10 mouse cellular contexts compared by ENCODE assay signal in the genomic region with DNA sequence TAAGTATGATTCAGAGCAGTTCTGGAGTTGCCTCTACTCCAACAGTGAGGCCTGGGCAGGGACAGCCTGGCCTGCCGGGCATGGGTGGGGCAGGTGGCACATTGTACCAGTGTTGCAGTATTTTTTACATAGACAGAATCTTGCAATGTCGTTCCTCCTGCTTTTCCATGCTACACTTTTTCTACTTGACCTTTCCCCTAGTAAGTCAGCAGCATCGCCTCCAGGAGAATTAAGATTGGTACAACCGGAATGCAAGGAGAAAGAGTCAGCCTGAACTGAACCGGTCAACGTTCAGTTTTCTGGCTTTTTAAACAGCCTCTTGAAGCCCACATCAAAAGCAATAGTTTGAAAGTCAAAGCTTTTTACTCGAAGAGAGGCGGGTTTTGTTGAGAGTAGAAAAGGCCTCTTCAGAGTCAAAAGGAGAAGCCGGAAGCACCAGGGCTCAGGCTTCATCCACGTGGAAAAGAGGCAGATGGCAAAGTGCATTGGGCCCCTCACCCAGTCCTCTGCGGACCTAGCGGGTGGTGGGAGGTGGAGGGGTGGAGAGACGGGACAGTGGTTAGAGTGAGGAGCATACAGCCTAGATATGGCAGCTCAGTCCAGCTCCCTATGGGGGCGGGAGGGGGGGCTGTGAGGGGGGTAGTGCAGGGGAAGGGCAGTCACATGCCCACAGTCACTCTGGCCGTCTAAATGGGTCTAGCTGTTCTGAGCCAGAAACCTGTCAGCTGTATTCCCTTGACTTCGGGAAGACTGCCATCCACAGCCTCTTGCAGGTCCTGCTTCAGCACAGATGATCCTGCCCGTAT. TPM values are rescaled to one million over a fixed set of nuclear protein-coding genes. Genes with fewer than 3 reads are reported as not detected.
DNase-seq lines count a peak whose midpoint lies in the region; ATAC-seq lines count a peak whose summit lies in the region.
"Had no signal": no experiment of that assay in that cellular context is flagged by ENCODE, and none has a peak within 500 bp of the region (broad histone marks: within the 10 kb centered on the region; RNA-seq: fewer than 3 reads in every experiment).

No protein-coding gene starts in this region.

- WGBS in hindbrain, embryonic 13.5 days = 32% methylated on average over 17 of the region's 17 CpGs
- WGBS in midbrain, embryonic 14.5 days = 35% methylated on average over 17 of the region's 17 CpGs

- H3K27me3 ChIP-seq in hindbrain, embryonic 13.5 days = no peaks in the 10 kb centered on the region
- H3K27me3 ChIP-seq in midbrain, embryonic 14.5 days (ENCODE audit: control insufficient read depth, insufficient read depth, low read length) = no peaks in the 10 kb centered on the region

- peak; percentile 56 to 71 for DNase-seq in heart, adult 18-20 months
- no peak for DNase-seq in heart, postnatal 25 days (ENCODE audit: low spot score)
- DNase-seq in embryo, embryonic 10.5 days (ENCODE audit: low spot score) = peak; percentile 36
- peak; percentile 32 for DNase-seq in midbrain, embryonic 14.5 days
- DNase-seq in spleen, adult 12 weeks (ENCODE audit: low spot score) = no peak
- DNase-seq in gastrocnemius, postnatal 10 days = no peak
- DNase-seq in ovary, adult 18-20 months (ENCODE audit: low spot score) = no peak
- DNase-seq: adrenal gland, postnatal 36 days; lung, adult 18-20 months had no signal

- peak; percentile 49; the same call in 1 of the 2 replicates for ATAC-seq in hindbrain, embryonic 13.5 days (ENCODE audit: low FRiP score)
- peak; percentile 37; the same call in 1 of the 2 replicates for ATAC-seq in midbrain, embryonic 14.5 days (ENCODE audit: low FRiP score, low TSS enrichment)

- no peak overlapping the region for H3K4me2 ChIP-seq in hindbrain, embryonic 13.5 days
- no peak overlapping the region for H3K4me2 ChIP-seq in midbrain, embryonic 14.5 days (ENCODE audit: low read length)

- no peaks in the 10 kb centered on the region for H3K36me3 ChIP-seq in hindbrain, embryonic 13.5 days
- H3K36me3 ChIP-seq in midbrain, embryonic 14.5 days (ENCODE audit: control insufficient read depth, insufficient read depth, low read length) = no peaks in the 10 kb centered on the region

- peaks cover 14% of the 10 kb centered on the region for H3K4me1 ChIP-seq in hindbrain, embryonic 13.5 days (replicated peaks)
- H3K4me1 ChIP-seq in midbrain, embryonic 14.5 days (ENCODE audit: control insufficient read depth, insufficient read depth, low read length) = no peaks in the 10 kb centered on the region

- H3K27ac ChIP-seq in hindbrain, embryonic 13.5 days = no peak overlapping the region
- no peak overlapping the region for H3K27ac ChIP-seq in midbrain, embryonic 14.5 days (replicated peaks; ENCODE audit: low read depth, low read length)

- H3K9ac ChIP-seq in hindbrain, embryonic 13.5 days = no peak overlapping the region
- no peak overlapping the region for H3K9ac ChIP-seq in midbrain, embryonic 14.5 days (replicated peaks; ENCODE audit: low read length)

- no peak overlapping the region for H3K4me3 ChIP-seq in hindbrain, embryonic 13.5 days
- H3K4me3 ChIP-seq in midbrain, embryonic 14.5 days (replicated peaks; ENCODE audit: low read depth, low read length) = no peak overlapping the region

- intact Hi-C loops in heart, postnatal 25 days (cut with DNase I) = no loop called here

- no peaks in the 10 kb centered on the region for H3K9me3 ChIP-seq in hindbrain, embryonic 13.5 days
- no peaks in the 10 kb centered on the region for H3K9me3 ChIP-seq in midbrain, embryonic 14.5 days (ENCODE audit: control insufficient read depth, low read length)

RNA-seq across cellular contexts. Expression of a gene that starts 11.0 kb away (rescaled TPM):
- total RNA-seq in heart, adult 18-20 months (2021) = 1 to 10 TPM; 7.5 to 8.8 TPM
- total RNA-seq in heart, postnatal 25 days (2021) = 10 to 100 TPM in 1 of 2 experiments, 1 to 10 TPM in 1; 9.6 to 13.0 TPM
- polyA plus RNA-seq in hindbrain, embryonic 13.5 days (2015; fragmentation: Nextera tagmentation; extraction: Ambion mirVana) = 3.0 and 3.9 TPM in 2 replicates
- 1.4 and 3.2 TPM in 2 replicates for polyA plus RNA-seq in midbrain, embryonic 14.5 days (2014; fragmentation: Nextera tagmentation; extraction: Ambion mirVana)
- 1 to 10 TPM; 6.3 to 9.9 TPM for total RNA-seq in gastrocnemius, postnatal 10 days (2021)

RNA-seq across cellular contexts. Expression of a gene that starts 23.8 kb away (rescaled TPM):
- 10 to 100 TPM; 36.8 to 45.1 TPM for total RNA-seq in heart, adult 18-20 months (2021)
- total RNA-seq in heart, postnatal 25 days (2021) = 10 to 100 TPM; 48.7 to 49.7 TPM
- 60.3 and 62.1 TPM in 2 replicates for polyA plus RNA-seq in hindbrain, embryonic 13.5 days (2015; fragmentation: Nextera tagmentation; extraction: Ambion mirVana)
- polyA plus RNA-seq in midbrain, embryonic 14.5 days (2014; fragmentation: Nextera tagmentation; extraction: Ambion mirVana) = 73.5 and 77.4 TPM in 2 replicates
- 10 to 100 TPM; 27.0 to 36.0 TPM for total RNA-seq in gastrocnemius, postnatal 10 days (2021)

Comparison
In these comparisons a context has a peak if more than half of its experiments do, and no peak if none do; other contexts are left out.
1. DNase-seq: peak in heart, adult 18-20 months (2 of 2), embryo, embryonic 10.5 days (single experiment) and midbrain, embryonic 14.5 days (single experiment); none in heart, postnatal 25 days (single experiment), spleen, adult 12 weeks (single experiment), gastrocnemius, postnatal 10 days (single experiment) and ovary, adult 18-20 months (single experiment).